Mouse (Mus musculus): ENCODE data around the gene 9130019O22Rik.

Gene 9130019O22Rik

DNA sequence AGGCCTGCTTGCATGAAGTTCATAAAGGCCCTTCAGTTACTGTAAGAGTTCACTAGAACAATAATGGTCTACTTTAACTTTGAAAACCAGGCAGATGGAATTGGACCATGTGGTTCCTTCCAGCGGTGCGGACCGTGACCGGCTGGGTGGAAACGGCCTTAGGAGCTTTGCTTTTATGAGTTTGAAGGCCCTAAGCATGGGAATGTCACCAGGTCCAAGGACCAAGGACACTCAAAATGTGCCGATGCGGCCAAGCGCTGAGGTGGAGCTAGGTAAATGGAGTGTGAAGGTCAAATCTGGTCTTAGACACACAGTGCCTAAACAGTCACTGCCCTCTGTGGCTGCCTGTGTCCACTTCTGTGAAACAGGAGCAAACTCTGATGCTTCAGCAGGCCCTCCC lies 45.6 kb downstream of the 9130019O22Rik start:
- DNase-seq (ENCODE audit: low spot score) = no peak

DNA sequence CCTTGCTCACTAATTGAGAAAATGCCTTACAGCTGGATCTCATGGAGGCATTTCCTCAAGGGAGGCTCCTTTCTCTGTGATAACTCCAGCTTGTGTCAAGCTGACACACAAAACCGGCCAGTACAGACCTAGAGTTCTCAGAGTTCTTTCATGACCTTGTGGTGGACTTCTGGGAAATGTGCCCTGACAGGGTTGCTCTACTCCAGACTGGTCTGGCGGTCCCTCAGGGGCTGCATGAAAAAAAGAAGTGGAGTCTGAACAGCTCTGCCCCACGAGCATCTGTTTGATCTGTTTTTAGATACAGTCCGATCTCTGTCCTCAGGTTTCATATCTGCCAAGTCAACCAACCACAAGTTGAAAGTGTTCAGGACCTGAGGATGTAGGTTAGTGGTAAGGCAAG lies 49.3 kb downstream of the 9130019O22Rik start:
- DNase-seq (ENCODE audit: low spot score) = no peak

DNA sequence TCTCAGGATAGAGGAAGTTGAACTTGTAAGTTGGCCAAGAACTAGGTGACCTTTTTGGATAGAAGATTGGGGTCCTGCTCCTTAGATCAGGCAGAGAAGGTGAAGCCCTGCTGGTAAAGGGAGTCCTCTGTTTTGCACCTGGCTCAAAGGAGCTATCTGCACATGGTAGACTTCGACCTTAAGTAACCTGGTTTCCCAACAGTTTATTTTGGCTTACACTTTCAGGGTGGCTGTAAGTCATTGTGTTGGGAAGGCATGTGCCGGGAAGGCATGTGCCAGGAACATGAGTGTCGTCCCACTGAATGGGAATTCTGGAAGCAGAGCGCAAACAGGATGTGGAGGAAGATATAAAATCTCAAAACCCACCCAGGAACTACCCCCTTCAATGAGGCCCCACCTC lies 51.4 kb downstream of the 9130019O22Rik start:
- DNase-seq (ENCODE audit: low spot score) = no peak

DNA sequence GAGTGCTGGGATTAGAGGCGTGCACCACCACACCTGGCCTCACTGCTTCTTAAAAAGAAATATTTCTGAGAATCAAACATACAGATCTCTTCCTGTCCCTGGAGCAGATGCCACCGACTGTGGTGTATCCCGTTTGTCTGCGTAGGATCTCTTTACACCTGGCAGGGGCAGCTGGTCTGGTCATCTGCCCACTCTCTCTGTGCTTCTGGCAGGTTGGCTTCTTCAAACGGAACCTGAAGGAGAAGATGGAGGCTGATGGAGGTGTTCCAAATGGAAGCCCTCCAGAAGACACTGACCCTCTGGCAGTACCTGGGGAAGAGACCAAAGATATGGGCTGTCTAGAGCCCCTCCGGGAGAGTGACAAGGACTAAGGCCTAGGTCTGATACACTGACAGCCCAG lies 53.7 kb downstream of the 9130019O22Rik start:
- DNase-seq (ENCODE audit: low spot score) = no peak
